Mouse (Mus musculus) kidney, adult 8-10 months (tissue): ENCODE results near the gene Rai1.

Experiments
- DNase-seq, 2 experiments: peaks; one replicate each; pipeline ENCODE4 v3.0.0; 2022

Rai1 gene

GRCm38 (mm10) chr11:60127863-60128512 lies 23.2 kb downstream of the Rai1 start:
- no peak for DNase-seq

DNA sequence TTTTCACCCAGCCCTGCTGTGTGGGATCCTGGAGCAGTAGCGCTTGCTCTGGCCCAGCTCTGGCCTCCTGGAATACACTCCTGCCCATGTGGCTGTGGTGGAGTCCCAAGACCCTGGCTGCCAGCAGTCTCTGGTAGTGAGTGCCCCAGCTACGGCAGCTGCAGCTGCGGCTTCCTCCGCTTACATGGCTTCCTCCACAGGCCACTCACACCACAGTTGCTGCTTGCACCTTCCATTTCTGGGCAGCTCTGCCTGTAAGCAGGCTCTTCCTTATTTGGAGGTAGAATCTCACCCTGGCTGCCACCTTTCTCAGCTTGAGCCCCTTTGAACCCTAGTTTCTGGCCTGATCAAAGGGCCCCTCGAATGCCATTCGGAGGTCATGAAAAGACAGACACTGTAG lies 25.7 kb downstream of the Rai1 start:
- no peak for DNase-seq

DNA sequence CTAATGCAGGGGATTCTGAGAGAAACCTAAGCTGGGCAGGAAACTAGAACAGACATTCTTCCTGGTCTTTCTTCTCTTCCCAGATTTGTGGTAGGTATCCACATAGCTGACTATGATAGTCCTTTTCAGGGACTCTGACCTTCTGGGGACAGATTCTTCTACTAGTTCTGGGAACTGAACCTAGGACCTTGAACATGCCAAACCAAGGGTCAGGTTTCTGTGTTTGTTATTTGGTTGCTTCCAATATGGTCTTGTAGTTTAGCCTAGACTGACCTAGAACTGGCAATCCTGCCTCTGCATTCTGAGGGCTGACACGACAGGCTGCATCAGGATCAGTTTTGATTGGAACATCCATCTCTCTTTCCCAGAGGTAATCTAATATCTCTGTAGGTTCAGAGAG lies 27.2 kb downstream of the Rai1 start:
- DNase-seq = no peak

GRCm38 (mm10) chr11:60136491-60136890 lies 31.7 kb downstream of the Rai1 start:
- no peak for DNase-seq

DNA sequence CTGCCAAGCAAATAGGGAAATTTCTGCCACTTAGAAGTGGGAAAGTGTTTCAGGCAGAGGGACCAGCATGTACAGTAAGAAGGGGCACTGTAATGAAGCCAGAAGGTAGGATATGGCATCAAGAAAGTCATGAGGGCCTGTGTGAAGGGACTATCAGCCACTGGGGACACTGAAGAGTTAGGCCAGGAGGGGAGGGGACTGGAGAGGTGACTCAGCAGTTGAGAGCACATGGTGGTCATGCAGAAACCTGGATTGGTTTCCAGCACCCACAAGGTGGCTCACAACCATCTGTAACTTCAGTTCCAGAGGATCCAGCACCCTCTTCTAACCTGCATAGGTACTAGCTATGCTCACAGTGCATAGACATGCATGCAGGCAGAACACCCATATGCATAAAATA lies 32.4 kb downstream of the Rai1 start:
- no peak for DNase-seq

DNA sequence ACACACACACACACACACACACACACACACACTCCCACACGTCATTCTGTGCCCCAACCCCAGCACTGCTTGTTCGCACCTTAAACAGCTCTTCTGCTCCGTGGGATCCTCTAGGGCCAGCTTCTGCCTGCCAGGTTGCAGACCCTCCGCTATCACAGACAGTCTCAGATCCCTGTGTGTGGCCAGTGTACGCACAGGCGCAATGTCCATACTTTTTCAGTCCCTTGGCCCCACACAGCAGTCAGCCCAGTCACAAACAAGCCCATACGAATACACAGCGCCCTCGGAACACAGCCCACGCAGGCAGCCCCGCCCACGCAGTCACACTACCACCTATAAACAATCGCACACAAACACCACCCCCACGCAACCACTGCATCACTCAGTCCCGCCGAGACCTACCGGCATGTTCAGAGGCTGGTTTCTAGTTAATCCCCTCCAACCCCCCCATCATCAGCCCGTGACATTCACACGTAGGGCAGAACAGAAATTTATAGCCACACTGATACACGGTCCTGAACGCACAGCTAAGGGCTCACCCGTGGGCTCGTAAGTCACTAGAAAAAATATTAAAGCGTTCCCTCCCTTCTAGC lies 34.4 kb downstream of the Rai1 start:
- DNase-seq = no peak

DNA sequence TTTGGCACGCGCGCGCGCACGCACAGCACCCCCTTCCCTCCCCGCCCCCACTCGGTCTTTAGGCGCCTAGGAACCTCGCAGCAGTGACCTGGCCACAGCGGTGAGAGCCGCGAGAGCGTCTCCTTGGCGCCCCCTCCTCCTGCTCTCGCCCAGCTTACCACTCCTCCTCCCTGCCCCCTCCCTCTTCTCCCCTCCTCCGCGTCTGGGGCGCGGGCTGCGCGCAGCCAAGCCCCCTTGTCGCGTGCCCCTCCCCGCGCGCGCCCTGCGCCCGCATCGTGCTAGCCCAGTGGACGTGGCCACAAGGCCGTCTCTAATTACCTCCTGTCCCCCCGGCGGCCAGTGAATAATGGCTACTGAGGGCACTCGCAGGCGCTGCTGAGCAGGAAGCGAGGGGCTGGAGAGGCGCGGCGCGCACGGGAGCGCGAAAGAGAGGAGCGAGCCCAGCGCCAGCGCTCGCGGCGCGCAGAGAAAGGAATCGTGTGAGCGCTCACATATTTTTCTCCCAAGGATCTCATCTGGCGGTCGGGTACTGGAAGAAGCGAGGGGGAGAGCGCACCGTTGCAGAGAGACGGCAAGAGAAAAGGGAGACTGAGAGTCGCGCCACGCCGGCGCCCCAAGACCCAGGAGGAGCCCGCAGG lies 35.0 kb downstream of the Rai1 start:
- DNase-seq = peak in 1 of 2 experiments; percentile 23

DNA sequence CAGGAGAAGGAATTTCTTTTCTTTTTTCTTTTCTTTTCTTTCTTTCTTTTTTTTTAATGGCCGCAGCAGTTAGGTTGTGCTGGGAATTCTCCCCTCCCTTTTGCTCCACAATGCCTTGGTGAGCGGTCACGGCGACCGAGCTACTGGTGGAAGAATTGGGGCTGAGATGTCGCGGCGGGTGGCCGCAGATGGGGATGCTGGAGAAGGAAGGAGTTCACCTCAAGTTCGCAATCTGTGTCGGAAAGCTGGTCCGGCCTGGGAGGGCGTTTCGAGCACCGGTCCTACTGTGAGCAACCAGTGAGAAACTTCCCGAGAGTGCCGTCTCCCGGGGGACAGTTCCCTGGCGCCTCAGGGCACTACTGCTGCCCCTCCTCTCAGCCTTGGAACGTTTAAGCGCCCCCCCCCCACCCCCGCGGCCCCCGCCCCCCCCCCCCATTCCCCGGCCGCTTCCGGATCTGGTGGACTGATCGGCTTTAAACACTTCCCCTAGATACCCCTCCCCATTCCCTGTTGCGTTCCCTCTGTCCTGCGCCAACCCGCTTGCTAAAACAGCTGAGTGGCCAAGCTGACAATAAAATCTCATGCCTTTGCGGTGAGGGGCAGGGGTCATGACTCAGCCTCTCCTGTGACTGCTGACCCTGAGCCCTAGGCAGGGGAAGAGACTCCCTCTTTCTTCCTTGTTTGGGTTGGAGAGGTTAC lies 35.9 kb downstream of the Rai1 start:
- no peak for DNase-seq

DNA sequence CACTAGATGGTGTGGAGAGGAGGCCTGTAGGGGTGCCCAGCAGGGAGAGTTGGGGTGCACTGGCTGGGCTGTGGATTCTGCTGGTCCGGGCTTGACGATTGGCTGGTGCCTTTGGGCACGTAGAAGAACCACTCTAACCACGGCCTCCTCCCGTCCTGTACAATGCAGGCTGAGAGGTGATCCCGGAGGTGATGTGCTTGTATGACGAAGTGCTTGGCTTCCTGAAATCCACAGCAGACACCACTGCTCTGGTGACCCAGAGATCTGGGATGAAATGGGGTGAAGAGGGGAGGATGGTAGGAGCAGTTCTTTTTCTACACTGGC lies 36.4 kb downstream of the Rai1 start:
- DNase-seq = no peak

DNA sequence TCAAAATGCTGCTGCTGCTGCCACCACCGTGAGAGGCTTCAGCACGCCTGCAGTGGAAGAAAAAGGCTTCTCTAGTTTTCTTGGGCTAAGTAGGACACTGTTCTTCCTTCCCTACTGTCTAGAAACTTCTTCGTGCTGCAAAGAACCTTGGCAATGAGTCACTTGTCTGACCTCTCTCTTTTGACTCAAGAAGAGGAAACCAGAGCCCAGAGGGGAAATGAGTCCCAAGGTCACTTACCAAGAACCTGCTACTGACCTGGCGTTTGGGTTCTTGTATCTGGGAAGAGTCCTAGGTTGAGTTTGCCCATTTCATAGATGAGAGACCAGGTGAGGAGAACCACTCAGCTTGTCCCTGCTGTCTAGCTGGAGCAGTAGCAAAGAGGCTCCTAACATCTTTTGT lies 38.3 kb downstream of the Rai1 start:
- DNase-seq = no peak

- no peak for DNase-seq
Observed at GRCm38 (mm10) chr11:60146170-60146569, 41.4 kb downstream of the Rai1 start.

DNA sequence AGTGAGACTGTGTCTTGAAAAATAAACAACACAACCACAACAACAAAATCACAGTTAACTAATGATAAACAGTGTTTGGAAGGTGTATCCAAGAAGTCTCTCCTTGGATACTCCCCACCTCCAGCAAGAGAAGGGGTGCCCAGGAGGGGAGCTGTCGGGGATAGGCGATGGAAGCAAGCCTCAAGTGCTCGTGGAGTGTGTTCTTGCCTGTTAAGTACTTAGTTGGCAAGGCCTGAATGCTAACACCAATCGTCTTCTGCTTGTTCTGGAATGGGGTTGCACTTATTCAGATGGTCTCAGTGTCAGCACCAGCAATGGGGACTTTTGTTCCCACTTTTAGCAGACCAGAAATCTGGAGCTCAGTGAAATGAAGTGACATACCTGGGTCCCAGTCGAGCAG lies 43.8 kb downstream of the Rai1 start:
- DNase-seq = no peak

- no peak for DNase-seq
Observed at GRCm38 (mm10) chr11:60149086-60149485, 44.3 kb downstream of the Rai1 start.

GRCm38 (mm10) chr11:60150677-60151076 lies 45.9 kb downstream of the Rai1 start:
- no peak for DNase-seq

DNA sequence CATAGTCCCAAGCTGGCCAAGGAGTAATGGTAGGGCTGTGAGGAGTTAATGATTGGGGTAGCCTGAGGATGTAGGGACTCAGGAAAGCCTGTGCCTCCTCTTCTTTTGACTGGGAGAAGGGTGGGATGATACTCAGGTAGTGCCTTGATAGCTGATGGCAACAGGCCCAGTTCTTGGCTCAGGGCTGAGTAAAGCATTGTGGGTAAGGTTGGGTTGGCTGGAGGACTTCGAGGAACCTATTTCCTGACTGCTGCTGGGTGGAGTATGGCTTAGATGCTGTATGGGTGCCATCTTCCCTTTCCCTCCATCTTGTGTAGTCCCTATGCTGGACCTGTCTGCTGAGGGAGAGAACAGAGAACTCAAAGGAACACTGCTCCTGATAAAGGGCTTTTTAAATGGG lies 47.5 kb downstream of the Rai1 start:
- DNase-seq = no peak

GRCm38 (mm10) chr11:60153936-60154335 lies 49.1 kb downstream of the Rai1 start:
- no peak for DNase-seq

- DNase-seq = no peak
Observed at GRCm38 (mm10) chr11:60155690-60156089, 50.9 kb downstream of the Rai1 start.

DNA sequence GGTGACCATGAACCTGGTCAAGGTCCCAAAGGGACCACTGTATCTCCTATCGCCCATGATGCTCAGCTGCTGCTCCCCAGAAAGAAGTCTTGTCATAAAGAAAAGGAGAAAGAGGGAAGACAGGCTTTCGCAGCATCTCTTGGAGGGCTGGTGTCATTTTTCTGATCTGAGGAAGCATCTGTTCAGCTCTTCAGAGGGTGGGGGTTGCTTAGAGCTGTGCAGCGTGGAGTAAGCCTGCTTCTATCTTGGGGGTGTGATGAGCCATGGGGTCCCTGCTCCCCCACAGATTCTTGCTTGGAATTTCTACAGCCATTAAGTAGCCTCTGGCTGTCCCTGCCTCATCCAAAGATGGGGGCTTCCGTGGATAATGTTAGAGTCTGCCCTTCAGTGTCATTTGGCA lies 53.5 kb downstream of the Rai1 start:
- DNase-seq = no peak

DNA sequence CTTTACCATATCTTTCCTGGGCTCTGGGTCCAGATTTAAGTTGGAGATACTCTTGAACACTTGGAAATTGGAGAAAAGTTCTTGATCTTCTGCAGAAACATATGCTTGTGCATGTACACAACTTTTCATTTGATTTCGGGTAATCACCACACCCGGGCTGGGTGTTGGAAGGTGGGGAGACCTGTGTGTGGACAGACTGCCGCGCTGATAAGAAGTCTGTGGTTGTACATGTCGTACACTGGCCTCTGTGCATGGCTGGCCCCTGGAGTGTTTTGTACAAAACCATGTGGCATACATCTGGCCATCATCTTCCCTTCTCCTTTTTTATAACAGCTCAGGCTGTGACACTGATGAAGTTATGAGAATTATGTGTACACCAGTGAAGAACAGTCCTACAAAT lies 55.1 kb downstream of the Rai1 start:
- DNase-seq = no peak

DNA sequence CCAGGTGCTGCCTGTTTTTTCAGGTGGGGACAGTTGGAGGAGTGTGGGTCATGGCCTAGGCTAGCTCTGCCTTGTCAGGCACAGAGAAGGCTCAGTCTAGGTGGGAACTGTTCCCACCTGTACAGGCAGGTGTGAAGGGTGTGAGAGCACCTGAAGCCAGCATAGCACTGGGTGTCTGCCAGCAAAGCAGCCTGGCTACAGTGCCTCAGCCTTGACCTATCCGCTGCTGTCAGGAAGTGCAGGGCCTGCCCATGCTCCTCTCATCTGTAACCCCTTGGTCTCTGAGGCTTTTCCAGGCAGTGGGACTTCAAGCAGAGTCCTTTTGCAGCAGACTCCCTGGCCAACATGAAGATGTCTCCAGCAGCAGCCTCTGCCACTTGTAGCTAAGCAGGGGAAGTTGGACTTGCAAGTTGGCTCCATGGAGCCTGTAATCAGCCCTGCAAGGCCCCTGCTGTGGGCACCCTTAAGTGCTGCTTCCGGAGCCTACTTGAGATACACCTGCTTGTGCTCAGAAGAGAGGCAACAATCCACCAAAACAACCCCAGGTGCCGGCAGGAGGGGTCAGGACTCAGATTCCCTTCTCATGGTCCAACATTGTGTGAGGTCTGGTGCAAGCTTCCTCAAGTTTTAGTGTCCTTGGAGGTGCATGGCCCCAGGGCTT lies 55.8 kb downstream of the Rai1 start:
- DNase-seq = no peak

DNA sequence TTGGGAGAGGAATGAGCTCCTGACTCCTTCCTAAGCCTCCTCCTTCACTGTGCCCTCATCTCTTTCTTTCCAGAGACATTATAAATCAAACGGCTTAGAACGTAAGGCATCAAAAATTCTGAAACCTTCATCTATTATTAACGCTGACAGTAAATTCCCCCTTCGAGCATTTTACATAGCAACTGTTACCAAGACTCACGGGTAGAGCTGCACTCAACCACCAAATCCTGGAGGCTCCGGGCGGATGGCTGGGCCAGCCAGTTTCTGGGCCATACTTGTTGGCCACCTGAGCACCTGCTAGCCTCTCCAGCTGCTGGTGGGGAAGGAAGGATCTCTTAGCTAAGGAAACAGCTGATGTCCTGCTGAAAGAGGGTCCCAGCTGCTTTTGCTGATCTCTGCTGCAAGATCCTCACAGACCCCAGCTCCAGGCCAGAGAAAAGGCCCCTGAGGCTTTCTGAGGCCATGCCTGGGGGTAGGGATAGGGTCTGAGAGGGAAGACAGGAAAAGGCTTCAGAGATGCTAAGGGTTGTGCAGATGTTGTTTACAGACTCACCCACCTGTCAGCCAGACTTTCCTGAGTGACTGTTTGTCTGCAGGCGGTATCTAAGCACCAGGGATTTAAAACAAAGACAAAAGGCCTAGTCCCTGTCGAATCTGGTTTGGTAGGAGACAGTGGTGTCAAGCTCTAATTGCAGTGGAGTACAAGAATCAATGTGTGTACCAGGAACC lies 56.5 kb downstream of the Rai1 start:
- no peak for DNase-seq

- no peak for DNase-seq
Observed at GRCm38 (mm10) chr11:60162547-60162946, 57.7 kb downstream of the Rai1 start.

- DNase-seq = no peak
Observed at GRCm38 (mm10) chr11:60163362-60163761, 58.5 kb downstream of the Rai1 start.
